Mouse (Mus musculus) liver, embryonic 16.5 days (tissue): ENCODE results near the gene C2cd5. TPM values are rescaled to one million over a fixed set of nuclear protein-coding genes. Genes with fewer than 3 reads are reported as not detected.
"Not testable (repeated sequence)": the region's sequence is repeated elsewhere in the genome, so short reads cannot be mapped to it uniquely, and the experiment has no call there.

Experiments used
- ATAC-seq: fragments of 200-750 bp; cut with Nextera tagmentation; 2 replicates; pipeline ENCODE4 v1.8.0; 2017; ENCODE audit warnings: low read depth, mild to moderate bottlenecking, moderate number of reproducible peaks, moderate library complexity
- H3K27ac ChIP-seq: fragments of 300-500 bp; sonication (generic); 2 replicates; pipeline ENCODE4 v1.5.1; 2014; ENCODE audit warnings: mild to moderate bottlenecking, low read length
- H3K27me3 ChIP-seq: fragments of 300-500 bp; sonication (generic); 2 replicates; pipeline ENCODE4 v1.6.1; 2014; ENCODE audit warnings: low read depth, low read length, mixed read lengths; ENCODE audit not compliant: control insufficient read depth, insufficient read depth
- H3K36me3 ChIP-seq: fragments of 300-500 bp; sonication (generic); 2 replicates; pipeline ENCODE4 v1.6.1; 2014; ENCODE audit warnings: mild to moderate bottlenecking; ENCODE audit not compliant: control insufficient read depth, insufficient read depth
- H3K4me1 ChIP-seq: fragments of 300-500 bp; sonication (generic); 2 replicates; pipeline ENCODE4 v1.6.1; 2014; ENCODE audit warnings: low read depth, low read length, mixed read lengths; ENCODE audit not compliant: control insufficient read depth
- H3K4me2 ChIP-seq: fragments of 300-500 bp; sonication (generic); 2 replicates; pipeline ENCODE4 v1.6.1; 2014; ENCODE audit warnings: low read depth, low read length, mixed read lengths
- H3K4me3 ChIP-seq: fragments of 300-500 bp; sonication (generic); 2 replicates; pipeline ENCODE4 v1.5.1; 2014; ENCODE audit warnings: low read depth, mild to moderate bottlenecking, low read length
- H3K9ac ChIP-seq: fragments of 300-500 bp; sonication (generic); 2 replicates; pipeline ENCODE4 v1.6.1; 2014; ENCODE audit warnings: low read depth, low read length
- H3K9me3 ChIP-seq: fragments of 300-500 bp; sonication (generic); replicated peaks from 2 replicates; pipeline ENCODE4 v1.6.1; 2016; ENCODE audit warnings: low read length; ENCODE audit not compliant: control insufficient read depth
- WGBS: fragments of 180-500 bp; shearing (Covaris S2); extraction: QIAGEN DNeasy Blood & Tissue Kit; methylation state at CpG from one replicate; pipeline ENCODE4 v1.1.7; 2014; ENCODE audit not compliant: insufficient replicate concordance; 5-methylcytosine and 5-hydroxymethylcytosine counted together
- polyA plus RNA-seq: library from polyadenylated mRNA; unstranded; fragments of >200 nt; fragmentation: Nextera tagmentation; extraction: Ambion mirVana; gene quantifications from 2 replicates; pipeline ENCODE4 v1.2.1, GENCODE M21; 2015

Gene C2cd5
- polyA plus RNA-seq, 1 experiment from 2014 or later: 18.5 TPM

DNA sequence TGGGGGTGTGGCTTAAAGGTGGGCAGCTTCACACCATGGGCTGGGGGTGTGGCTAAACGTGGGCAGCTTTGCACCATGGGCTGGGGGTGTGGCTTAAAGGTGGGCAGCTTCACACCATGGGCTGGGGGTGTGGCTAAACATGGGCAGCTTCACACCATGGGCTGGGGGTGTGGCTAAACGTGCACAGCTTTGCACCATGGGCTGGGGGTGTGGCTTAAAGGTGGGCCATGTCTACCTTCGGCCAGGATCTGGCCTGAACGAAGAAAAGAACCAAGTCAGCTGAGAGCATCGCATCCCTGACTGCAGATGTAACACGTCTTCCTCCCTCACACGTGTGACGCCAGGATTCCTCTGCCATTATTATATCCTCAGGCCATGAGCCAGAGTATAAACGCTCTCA lies 94.7 kb downstream of the C2cd5 start:
- H3K27me3 ChIP-seq, H3K4me1 ChIP-seq, H3K36me3 ChIP-seq, H3K27ac ChIP-seq, H3K4me3 ChIP-seq, ATAC-seq, H3K9ac ChIP-seq, H3K4me2 ChIP-seq, H3K9me3 ChIP-seq: not testable (repeated sequence)
- WGBS: 78% methylated on average over 9 of the region's 9 CpGs

GRCm38 (mm10) chr6:143004801-143005200 lies 95.1 kb downstream of the C2cd5 start:
- H3K9me3 ChIP-seq: no peaks in the 10 kb centered on the region; the same call in none of the 2 replicates
- H3K4me2 ChIP-seq: no peak overlapping the region
- H3K4me3 ChIP-seq: no peak overlapping the region
- no peak for ATAC-seq
- no peak overlapping the region for H3K9ac ChIP-seq
- 61% methylated on average over 9 of the region's 9 CpGs for WGBS
- H3K4me1 ChIP-seq: no peaks in the 10 kb centered on the region
- no peak overlapping the region for H3K27ac ChIP-seq
- no peaks in the 10 kb centered on the region for H3K27me3 ChIP-seq
- no peaks in the 10 kb centered on the region for H3K36me3 ChIP-seq

GRCm38 (mm10) chr6:142998221-142998999 lies 101.5 kb downstream of the C2cd5 start:
- Histone ChIP-seq H3K27me3 (no peaks in the 10 kb centered on the region), H3K4me1 (no peaks in the 10 kb centered on the region), H3K9ac (no peak overlapping the region), H3K9me3 (no peaks in the 10 kb centered on the region), H3K36me3 (no peaks in the 10 kb centered on the region), H3K27ac (no peak overlapping the region), H3K4me3 (no peak overlapping the region), H3K4me2 (no peak overlapping the region)
- no peak for ATAC-seq
- 48% methylated on average over 12 of the region's 12 CpGs for WGBS

- Histone ChIP-seq H3K27me3 (no peaks in the 10 kb centered on the region), H3K36me3 (no peaks in the 10 kb centered on the region), H3K9me3 (no peaks in the 10 kb centered on the region), H3K9ac (no peak overlapping the region), H3K4me1 (no peaks in the 10 kb centered on the region), H3K27ac (no peak overlapping the region), H3K4me2 (no peak overlapping the region), H3K4me3 (no peak overlapping the region)
- 72% methylated on average over 3 of the region's 3 CpGs for WGBS
- ATAC-seq: no peak
These were observed 103.1 kb downstream of the C2cd5 start for GRCm38 (mm10) chr6:142996887-142997286.

DNA sequence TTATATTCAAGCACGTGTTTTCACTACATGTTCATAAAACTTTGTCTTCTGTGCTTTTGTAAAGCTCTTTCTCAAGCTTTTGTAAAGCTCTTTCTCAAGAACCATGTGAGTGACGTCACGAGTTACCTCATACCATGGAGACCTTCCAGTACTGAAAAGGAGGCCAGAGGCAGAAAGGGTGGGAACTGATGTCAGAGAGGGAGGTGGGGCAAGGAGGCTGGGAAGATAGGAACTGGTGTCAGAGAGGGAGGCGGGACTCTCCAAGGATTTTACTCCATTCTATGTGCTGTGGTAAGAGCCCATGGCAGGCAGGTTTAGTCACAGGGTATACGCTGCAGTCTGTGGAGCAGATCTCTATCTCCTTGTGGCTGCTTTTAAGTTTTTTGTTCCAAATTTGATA lies 104.4 kb downstream of the C2cd5 start:
- no peak for ATAC-seq
- Histone ChIP-seq H3K27me3 (no peaks in the 10 kb centered on the region), H3K4me3 (no peak overlapping the region), H3K9ac (no peak overlapping the region), H3K4me1 (no peaks in the 10 kb centered on the region), H3K36me3 (no peaks in the 10 kb centered on the region), H3K4me2 (no peak overlapping the region), H3K9me3 (no peaks in the 10 kb centered on the region), H3K27ac (no peak overlapping the region)
- WGBS: 50% methylated on average over 5 of the region's 5 CpGs

GRCm38 (mm10) chr6:142994821-142995220 lies 105.1 kb downstream of the C2cd5 start:
- no peak for ATAC-seq
- H3K27me3 ChIP-seq: no peaks in the 10 kb centered on the region
- WGBS: 56% methylated on average over 7 of the region's 7 CpGs
- H3K9me3 ChIP-seq: no peaks in the 10 kb centered on the region
- H3K4me3 ChIP-seq: no peak overlapping the region
- no peak overlapping the region for H3K27ac ChIP-seq
- no peaks in the 10 kb centered on the region for H3K4me1 ChIP-seq
- no peak overlapping the region for H3K4me2 ChIP-seq
- H3K9ac ChIP-seq: no peak overlapping the region
- no peaks in the 10 kb centered on the region for H3K36me3 ChIP-seq

GRCm38 (mm10) chr6:142993705-142994698 lies 105.9 kb downstream of the C2cd5 start:
- Histone ChIP-seq H3K27ac (no peak overlapping the region), H3K9me3 (no peaks in the 10 kb centered on the region), H3K9ac (no peak overlapping the region), H3K4me1 (no peaks in the 10 kb centered on the region), H3K4me2 (no peak overlapping the region), H3K4me3 (no peak overlapping the region), H3K36me3 (no peaks in the 10 kb centered on the region), H3K27me3 (no peaks in the 10 kb centered on the region)
- 15% methylated on average over 14 of the region's 14 CpGs for WGBS
- ATAC-seq: no peak

GRCm38 (mm10) chr6:142992971-142993370 lies 107.0 kb downstream of the C2cd5 start:
- no peak overlapping the region for H3K9ac ChIP-seq
- no peak overlapping the region for H3K4me2 ChIP-seq
- no peak overlapping the region for H3K4me3 ChIP-seq
- WGBS: 64% methylated on average over 2 of the region's 2 CpGs
- no peaks in the 10 kb centered on the region for H3K4me1 ChIP-seq
- no peaks in the 10 kb centered on the region for H3K9me3 ChIP-seq
- no peak overlapping the region for H3K27ac ChIP-seq
- no peak for ATAC-seq
- no peaks in the 10 kb centered on the region for H3K36me3 ChIP-seq
- no peaks in the 10 kb centered on the region for H3K27me3 ChIP-seq

DNA sequence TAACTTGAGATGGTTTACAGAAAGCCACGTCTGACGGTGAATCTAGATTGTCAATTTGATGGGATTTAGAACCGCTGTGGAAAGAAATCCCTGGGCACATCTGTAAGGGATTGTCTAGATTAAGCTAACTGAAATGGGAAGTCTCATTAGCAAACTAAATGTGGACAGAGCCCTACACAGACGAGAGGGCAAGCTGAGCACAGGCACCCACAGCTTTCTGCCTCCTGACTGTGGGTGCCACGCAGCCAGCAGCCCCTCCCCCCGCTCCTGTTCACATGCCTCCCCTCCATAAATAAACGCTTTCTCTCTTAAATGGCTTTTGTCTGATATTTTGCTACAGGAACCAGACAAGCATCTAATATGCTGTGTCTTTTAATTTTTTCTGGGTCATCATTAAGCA lies 107.8 kb downstream of the C2cd5 start:
- ATAC-seq: no peak
- H3K4me3 ChIP-seq: no peak overlapping the region
- no peak overlapping the region for H3K4me2 ChIP-seq
- no peaks in the 10 kb centered on the region for H3K9me3 ChIP-seq
- no peaks in the 10 kb centered on the region for H3K27me3 ChIP-seq
- 56% methylated on average over 7 of the region's 7 CpGs for WGBS
- H3K27ac ChIP-seq: no peak overlapping the region
- no peak overlapping the region for H3K9ac ChIP-seq
- H3K4me1 ChIP-seq: no peaks in the 10 kb centered on the region
- no peaks in the 10 kb centered on the region for H3K36me3 ChIP-seq
